Mouse (Mus musculus) B cell, adult 2 months (primary cell): ENCODE measurements at regions not wholly inside any gene's neighbourhood (a gene's known extent, or its start where the extent isn't known, plus 50 kb on each side); places are given as distances from the start of the nearest gene placed in this dataset.

ENCODE experiments used
- DNase-seq, 2 experiments: peaks; one replicate each; pipeline ENCODE4 v3.0.0; 2022

GRCm38 (mm10) chr6:134320379-134320932, 75.7 kb upstream of the Bcl2l14 start:
- no peak for DNase-seq

- no peak for DNase-seq
Measured at GRCm38 (mm10) chr6:134324001-134324400, 72.1 kb upstream of the Bcl2l14 start.

GRCm38 (mm10) chr6:134325564-134325963, 70.6 kb upstream of the Bcl2l14 start:
- no peak for DNase-seq

GRCm38 (mm10) chr6:134329550-134330299, 66.4 kb upstream of the Bcl2l14 start:
- no peak for DNase-seq

- no peak for DNase-seq
Measured at GRCm38 (mm10) chr6:134330300-134330640, 65.8 kb upstream of the Bcl2l14 start.

GRCm38 (mm10) chr6:134332718-134333432, 63.2 kb upstream of the Bcl2l14 start:
- DNase-seq: peak; percentile 35 to 40

- no peak for DNase-seq
Measured at GRCm38 (mm10) chr6:134335711-134336110, 60.4 kb upstream of the Bcl2l14 start.

- no peak for DNase-seq
Measured at GRCm38 (mm10) chr6:134342796-134343605, 53.1 kb upstream of the Bcl2l14 start.

GRCm38 (mm10) chr6:134343606-134343901, 52.6 kb upstream of the Bcl2l14 start:
- no peak for DNase-seq
